Mouse (Mus musculus) kidney, adult 11 months (tissue): Measurements from ENCODE around the gene Tedc2.

Source experiments
- DNase-seq: peaks from one replicate; pipeline ENCODE4 v3.0.0; 2022

Tedc2 gene

GRCm38 (mm10) chr17:24220435-24221411 lies at the start of gene Tedc2:
Gene Tedc2, minus strand, starts transcription at chr17:24220851.
- peak; percentile 96 for DNase-seq

GRCm38 (mm10) chr17:24267133-24267532 lies 46.5 kb upstream of the Tedc2 start:
- no peak for DNase-seq

- DNase-seq, result no peak
Measured at GRCm38 (mm10) chr17:24264766-24265165, 44.1 kb upstream of the Tedc2 start.

- DNase-seq, result no peak
Measured at GRCm38 (mm10) chr17:24260516-24260915, 39.9 kb upstream of the Tedc2 start.

- DNase-seq, result no peak
Measured at GRCm38 (mm10) chr17:24259702-24260101, 39.1 kb upstream of the Tedc2 start.

GRCm38 (mm10) chr17:24258981-24259380 lies 38.3 kb upstream of the Tedc2 start:
- no peak for DNase-seq

- DNase-seq, result no peak
Measured at GRCm38 (mm10) chr17:24252329-24252728, 31.7 kb upstream of the Tedc2 start.

- DNase-seq, result peak; percentile 97
Measured at GRCm38 (mm10) chr17:24251320-24252069, 30.8 kb upstream of the Tedc2 start, which contains the start of gene Ccnf. Gene Ccnf, minus strand, starts transcription at chr17:24251484.

- no peak for DNase-seq
Measured at GRCm38 (mm10) chr17:24250988-24251319, 30.3 kb upstream of the Tedc2 start.

- DNase-seq, result no peak
Measured at GRCm38 (mm10) chr17:24248641-24249040, 28.0 kb upstream of the Tedc2 start.

- DNase-seq, result no peak
Measured at GRCm38 (mm10) chr17:24244061-24244460, 23.4 kb upstream of the Tedc2 start.

- no peak for DNase-seq
Measured at GRCm38 (mm10) chr17:24243311-24243969, 22.8 kb upstream of the Tedc2 start.

GRCm38 (mm10) chr17:24236921-24237320 lies 16.3 kb upstream of the Tedc2 start:
- DNase-seq, result no peak

- DNase-seq, result no peak
Measured at GRCm38 (mm10) chr17:24236479-24236878, 15.8 kb upstream of the Tedc2 start.

GRCm38 (mm10) chr17:24227941-24228340 lies 7.3 kb upstream of the Tedc2 start:
- no peak for DNase-seq

GRCm38 (mm10) chr17:24226721-24227120 lies 6.1 kb upstream of the Tedc2 start:
- DNase-seq, result no peak

GRCm38 (mm10) chr17:24225851-24226250 lies 5.2 kb upstream of the Tedc2 start:
- no peak for DNase-seq

- no peak for DNase-seq
Measured at GRCm38 (mm10) chr17:24224741-24225140, 4.1 kb upstream of the Tedc2 start.

GRCm38 (mm10) chr17:24223513-24223912 lies 2.9 kb upstream of the Tedc2 start:
- no peak for DNase-seq

- DNase-seq, result no peak
Measured at GRCm38 (mm10) chr17:24222653-24223052, 2.0 kb upstream of the Tedc2 start.

GRCm38 (mm10) chr17:24216836-24217235 lies 3.8 kb downstream of the Tedc2 start:
- DNase-seq, result no peak

GRCm38 (mm10) chr17:24213186-24213585 lies 7.5 kb downstream of the Tedc2 start:
- DNase-seq, result no peak

- DNase-seq, result no peak
Measured at GRCm38 (mm10) chr17:24212441-24213018, 8.1 kb downstream of the Tedc2 start.
